Mouse (Mus musculus) embryonic fibroblast, embryonic 13.5 days (primary cell): ENCODE results near the gene Gtf3c1. TPM values are rescaled to one million over a fixed set of nuclear protein-coding genes. Genes with fewer than 3 reads are reported as not detected.
A peak's percentile ranks its signal among the peaks of the same experiment; 100 is the strongest.

Experiments
- H3K27ac ChIP-seq: 2 replicates; pipeline ENCODE4 v1.5.1; 2012; ENCODE audit warnings: low read length, control low read depth, inconsistent platforms; ENCODE audit not compliant: insufficient read depth
- H3K4me1 ChIP-seq: 2 replicates; pipeline ENCODE4 v1.6.1; 2011; ENCODE audit warnings: low read length; ENCODE audit not compliant: control insufficient read depth, insufficient read depth
- H3K4me3 ChIP-seq: 2 replicates; pipeline ENCODE4 v1.5.1; 2011; ENCODE audit warnings: mild to moderate bottlenecking, control low read depth, low read length; ENCODE audit not compliant: insufficient read depth
- CTCF ChIP-seq: IDR thresholded peaks from 2 replicates; pipeline ENCODE4 v1.5.1; 2011; ENCODE audit warnings: mild to moderate bottlenecking, control low read depth, low read length, moderate library complexity, borderline replicate concordance; ENCODE audit not compliant: insufficient read depth
- POLR2A ChIP-seq: IDR thresholded peaks from 2 replicates; pipeline ENCODE4 v1.6.1; 2011; ENCODE audit warnings: low read depth, mild to moderate bottlenecking, control low read depth, low read length, moderate library complexity
- polyA plus RNA-seq: library from polyadenylated mRNA; stranded (reverse); fragments of >200 nt; gene quantifications from 2 replicates; pipeline ENCODE4 v1.2.4, GENCODE M21; 2011; ENCODE audit warnings: low read depth; ENCODE audit not compliant: missing spikeins, insufficient read length

Gtf3c1 gene
- polyA plus RNA-seq, 1 experiment = 74.2 TPM

GRCm38 (mm10) chr7:125708100-125708499 lies 520 bp upstream of the Gtf3c1 start:
- Histone ChIP-seq H3K4me1 (peaks cover 6% of the 10 kb centered on the region), H3K27ac (no peak overlapping the region), H3K4me3 (peak overlapping the region; percentile 78)
- no peak for TF ChIP-seq POLR2A

- Histone ChIP-seq H3K27ac (peak overlapping the region; percentile 69), H3K4me3 (peak overlapping the region; percentile 78), H3K4me1 (peaks cover 6% of the 10 kb centered on the region)
- TF ChIP-seq CTCF = no peak
- no peak for TF ChIP-seq POLR2A
Observed at GRCm38 (mm10) chr7:125707186-125707585, 394 bp downstream of the Gtf3c1 start.

GRCm38 (mm10) chr7:125702791-125703190 lies 4.8 kb downstream of the Gtf3c1 start:
- Histone ChIP-seq H3K4me3 (no peak overlapping the region), H3K27ac (no peak overlapping the region), H3K4me1 (peaks cover 3% of the 10 kb centered on the region; the same call in 1 of the 2 replicates)
- no peak for TF ChIP-seq POLR2A
- TF ChIP-seq CTCF = no peak

- Histone ChIP-seq H3K27ac (no peak overlapping the region), H3K4me1 (no peaks in the 10 kb centered on the region), H3K4me3 (no peak overlapping the region)
- TF ChIP-seq CTCF = no peak
Observed at GRCm38 (mm10) chr7:125694056-125694455, 13.5 kb downstream of the Gtf3c1 start.

- no peak for TF ChIP-seq CTCF
- no peak for TF ChIP-seq POLR2A
- no peaks in the 10 kb centered on the region for H3K4me1 ChIP-seq
- H3K27ac ChIP-seq = no peak overlapping the region
- H3K4me3 ChIP-seq = no peak overlapping the region
Observed at GRCm38 (mm10) chr7:125690516-125690915, 17.1 kb downstream of the Gtf3c1 start.

GRCm38 (mm10) chr7:125679936-125680335 lies 27.6 kb downstream of the Gtf3c1 start:
- no peaks in the 10 kb centered on the region for H3K4me1 ChIP-seq
- no peak overlapping the region for H3K4me3 ChIP-seq
- TF ChIP-seq CTCF (no peak), POLR2A (no peak)
- no peak overlapping the region for H3K27ac ChIP-seq

- TF ChIP-seq CTCF (no peak), POLR2A (no peak)
- Histone ChIP-seq H3K4me1 (no peaks in the 10 kb centered on the region), H3K4me3 (no peak overlapping the region), H3K27ac (no peak overlapping the region)
Observed at GRCm38 (mm10) chr7:125678756-125679155, 28.8 kb downstream of the Gtf3c1 start.

- Histone ChIP-seq H3K27ac (no peak overlapping the region), H3K4me3 (no peak overlapping the region), H3K4me1 (no peaks in the 10 kb centered on the region)
- TF ChIP-seq POLR2A (no peak), CTCF (0 out of 2 replicates have a peak, but pooled peaks have one; percentile 19)
Observed at GRCm38 (mm10) chr7:125674916-125675315, 32.7 kb downstream of the Gtf3c1 start.

- H3K4me3 ChIP-seq = no peak overlapping the region
- H3K27ac ChIP-seq = no peak overlapping the region
- no peaks in the 10 kb centered on the region for H3K4me1 ChIP-seq
- TF ChIP-seq CTCF (no peak), POLR2A (no peak)
Observed at GRCm38 (mm10) chr7:125671396-125671795, 36.2 kb downstream of the Gtf3c1 start.

- TF ChIP-seq CTCF = no peak
- TF ChIP-seq POLR2A = no peak
- no peaks in the 10 kb centered on the region for H3K4me1 ChIP-seq
- H3K4me3 ChIP-seq = no peak overlapping the region
- H3K27ac ChIP-seq = no peak overlapping the region
Observed at GRCm38 (mm10) chr7:125670865-125671264, 36.7 kb downstream of the Gtf3c1 start.

GRCm38 (mm10) chr7:125663654-125664053 lies 43.9 kb downstream of the Gtf3c1 start:
- no peaks in the 10 kb centered on the region for H3K4me1 ChIP-seq
- TF ChIP-seq POLR2A (no peak), CTCF (no peak)
- no peak overlapping the region for H3K4me3 ChIP-seq
- no peak overlapping the region for H3K27ac ChIP-seq
